Mouse (Mus musculus) naive thymus-derived CD4-positive, alpha-beta T cell, adult 5 months (primary cell): ENCODE results near the gene Gm17364. TPM values are rescaled to one million over a fixed set of nuclear protein-coding genes. Genes with fewer than 3 reads are reported as not detected.

ENCODE experiments used
- polyA plus RNA-seq: library from polyadenylated mRNA; unstranded; fragments of 100-300 nt; shearing (Covaris generic); gene quantifications from one replicate; pipeline ENCODE4 v1.2.1, GENCODE M21; 2017

Gm17364 gene
- polyA plus RNA-seq, result not detected

GRCm38 (mm10) chr13:41273927-41274650 lies at the start of gene Gm17364:
Gene Gm17364 (minus strand): TSS chr13:41273977.

DNA sequence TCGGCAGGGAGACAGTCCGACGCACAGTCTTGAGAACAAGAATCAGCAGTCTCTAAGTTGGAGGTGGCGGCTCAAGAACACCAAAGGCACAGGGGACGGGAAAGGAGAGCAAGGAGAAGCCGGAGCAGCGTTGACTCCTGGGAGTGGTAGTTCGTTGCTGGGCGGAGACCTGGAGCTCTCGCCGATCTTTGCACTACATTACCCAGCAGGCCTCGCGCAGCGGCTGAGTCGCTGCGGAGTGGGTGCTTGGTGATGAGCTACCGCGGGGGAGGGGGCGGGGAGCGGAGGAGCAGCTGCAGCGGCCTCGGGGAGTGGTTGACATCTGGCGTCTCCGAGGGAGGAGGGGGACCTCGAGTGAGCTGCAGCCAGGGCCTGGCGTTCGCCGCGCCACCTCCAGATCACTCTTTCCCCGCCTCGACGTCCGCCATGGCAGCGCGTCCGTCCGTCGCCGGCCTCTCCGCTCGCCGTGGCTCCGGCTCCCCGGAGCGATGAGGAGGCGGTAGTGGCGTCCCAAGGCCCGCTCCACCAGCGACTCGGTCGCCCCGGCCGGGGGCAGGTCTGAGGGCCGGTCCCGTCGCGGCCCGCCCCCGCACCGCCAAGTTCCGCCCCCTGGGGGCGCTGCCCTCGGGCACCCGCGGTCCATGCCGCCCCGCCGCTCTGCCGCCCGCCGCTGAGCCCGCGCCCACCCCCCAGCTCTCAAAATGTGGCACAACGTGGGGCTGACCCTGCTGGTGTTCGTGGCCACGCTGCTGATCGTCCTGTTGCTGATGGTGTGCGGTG lies 24.0 kb downstream of the Gm17364 start, which contains the start of gene Smim13:
Gene Smim13, plus strand, starts transcription at position 307 of the 780 bp plus-strand sequence.

Other genes starting within 250 kb of the Gm17364 start
- 0.12 TPM for gene Mak, start 194.3 kb downstream of the Gm17364 start, polyA plus RNA-seq
- gene Gcm2, start 162.9 kb downstream of the Gm17364 start, polyA plus RNA-seq, result not detected
- gene Sycp2l, start 159.7 kb downstream of the Gm17364 start, polyA plus RNA-seq, result not detected
- 0.15 TPM for gene Elovl2, start 53.6 kb downstream of the Gm17364 start, polyA plus RNA-seq
- gene Smim13, start 24.1 kb downstream of the Gm17364 start, polyA plus RNA-seq, result 18.1 TPM
- 116 TPM for gene Nedd9, start 213.4 kb upstream of the Gm17364 start, polyA plus RNA-seq